Mouse (Mus musculus) thymus, postnatal 14 days (tissue): ENCODE data around the gene Tgm1.
A peak's percentile ranks its signal among the peaks of the same experiment; 100 is the strongest.

Experiments used
- DNase-seq: peaks from one replicate; pipeline ENCODE4 v3.0.0; 2021

Gene Tgm1

GRCm38 (mm10) chr14:55722438-55722945 is 8.8 kb upstream of the Tgm1 start:
- DNase-seq = no peak

GRCm38 (mm10) chr14:55721700-55722437 is 8.1 kb upstream of the Tgm1 start, which contains the start of gene Rabggta:
TSS of gene Rabggta (minus strand) at chr14:55722263.
- peak; percentile 99 for DNase-seq

GRCm38 (mm10) chr14:55721076-55721475 is 7.3 kb upstream of the Tgm1 start:
- no peak for DNase-seq

- no peak for DNase-seq
Measured at GRCm38 (mm10) chr14:55720666-55721065, 6.9 kb upstream of the Tgm1 start.

GRCm38 (mm10) chr14:55719737-55720136 is 6.0 kb upstream of the Tgm1 start:
- DNase-seq = no peak

GRCm38 (mm10) chr14:55716884-55717283 is 3.2 kb upstream of the Tgm1 start:
- DNase-seq = no peak

- DNase-seq = no peak
Measured at GRCm38 (mm10) chr14:55716271-55716670, 2.5 kb upstream of the Tgm1 start.

GRCm38 (mm10) chr14:55714893-55715292 is 1.2 kb upstream of the Tgm1 start:
- no peak for DNase-seq

- no peak for DNase-seq
Measured at GRCm38 (mm10) chr14:55713007-55713728, 558 bp downstream of the Tgm1 start.

- no peak for DNase-seq
Measured at GRCm38 (mm10) chr14:55711786-55712185, 1.9 kb downstream of the Tgm1 start.

GRCm38 (mm10) chr14:55709509-55709908 is 4.2 kb downstream of the Tgm1 start:
- DNase-seq = no peak

- DNase-seq = no peak
Measured at GRCm38 (mm10) chr14:55707397-55707796, 6.3 kb downstream of the Tgm1 start.

GRCm38 (mm10) chr14:55706051-55706600 is 7.6 kb downstream of the Tgm1 start:
- DNase-seq = no peak

- no peak for DNase-seq
Measured at GRCm38 (mm10) chr14:55702761-55703160, 11.0 kb downstream of the Tgm1 start.

- DNase-seq = no peak
Measured at GRCm38 (mm10) chr14:55701131-55701530, 12.6 kb downstream of the Tgm1 start.

GRCm38 (mm10) chr14:55697226-55697625 is 16.5 kb downstream of the Tgm1 start:
- no peak for DNase-seq

- no peak for DNase-seq
Measured at GRCm38 (mm10) chr14:55689433-55689832, 24.3 kb downstream of the Tgm1 start.

GRCm38 (mm10) chr14:55682118-55682493 is 31.6 kb downstream of the Tgm1 start:
- no peak for DNase-seq

GRCm38 (mm10) chr14:55681160-55682117 is 32.3 kb downstream of the Tgm1 start, which contains the start of gene Tinf2:
TSS of gene Tinf2 (minus strand) at chr14:55681820.
- DNase-seq = peak; percentile 94

GRCm38 (mm10) chr14:55677615-55678014 is 36.1 kb downstream of the Tgm1 start:
- no peak for DNase-seq

- DNase-seq = no peak
Measured at GRCm38 (mm10) chr14:55672741-55673060, 41.0 kb downstream of the Tgm1 start.
